Mouse (Mus musculus) ES-Bruce4 (cell line): Measurements from ENCODE around the gene Dnajc6. TPM values are rescaled to one million over a fixed set of nuclear protein-coding genes. Genes with fewer than 3 reads are reported as not detected.

Experiments
- H3K27ac ChIP-seq: 2 replicates; pipeline ENCODE4 v1.5.1; 2012; ENCODE audit warnings: low read length, inconsistent platforms; ENCODE audit not compliant: insufficient read depth
- H3K27me3 ChIP-seq: 2 replicates; pipeline ENCODE4 v1.6.1; 2012; ENCODE audit warnings: mild to moderate bottlenecking, low read length, inconsistent platforms; ENCODE audit not compliant: control insufficient read depth, poor library complexity, insufficient read depth, severe bottlenecking
- H3K36me3 ChIP-seq: 2 replicates; pipeline ENCODE4 v1.6.1; 2012; ENCODE audit warnings: inconsistent platforms, mild to moderate bottlenecking, low read length, moderate library complexity; ENCODE audit not compliant: control insufficient read depth, poor library complexity, insufficient read depth, severe bottlenecking
- H3K4me1 ChIP-seq: one replicate; pipeline ENCODE4 v1.8.1; 2011; ENCODE audit warnings: low read length; ENCODE audit not compliant: control insufficient read depth, insufficient read depth
- H3K4me3 ChIP-seq: 2 replicates; pipeline ENCODE4 v1.5.1; 2011; ENCODE audit warnings: low read depth, mild to moderate bottlenecking, low read length
- H3K9ac ChIP-seq: 2 replicates; pipeline ENCODE4 v1.6.1; 2012; ENCODE audit warnings: low read depth, mild to moderate bottlenecking, inconsistent platforms; ENCODE audit not compliant: poor library complexity, severe bottlenecking
- H3K9me3 ChIP-seq: replicated peaks from 2 replicates; pipeline ENCODE4 v1.6.1; 2012; ENCODE audit warnings: mild to moderate bottlenecking, low read length, inconsistent platforms; ENCODE audit not compliant: control insufficient read depth, poor library complexity, insufficient read depth, severe bottlenecking
- CTCF ChIP-seq: IDR thresholded peaks from one replicate; pipeline ENCODE4 v1.8.1; 2011; ENCODE audit warnings: low read depth, low read length
- EP300 ChIP-seq: IDR thresholded peaks from 2 replicates; pipeline ENCODE4 v1.6.1; 2011; ENCODE audit warnings: low read depth, low read length; ENCODE audit not compliant: insufficient read depth
- POLR2A ChIP-seq: IDR thresholded peaks from one replicate; pipeline ENCODE4 v1.8.1; 2011; ENCODE audit warnings: low read length; ENCODE audit not compliant: insufficient read depth
- polyA plus RNA-seq: library from polyadenylated mRNA; stranded (reverse); fragments of >200 nt; gene quantifications from 2 replicates; pipeline ENCODE4 v1.2.4, GENCODE M21; 2011; ENCODE audit warnings: low read depth; ENCODE audit not compliant: missing spikeins, insufficient read depth, insufficient read length

Dnajc6 gene
- polyA plus RNA-seq, 1 experiment = 15.5 TPM

- no peak for TF ChIP-seq POLR2A
- no peak for TF ChIP-seq EP300
- no peak for TF ChIP-seq CTCF
- Histone ChIP-seq H3K4me1 (peaks cover 3% of the 10 kb centered on the region), H3K36me3 (no peaks in the 10 kb centered on the region), H3K4me3 (peak overlapping the region; percentile 60), H3K27ac (no peak overlapping the region), H3K27me3 (no peaks in the 10 kb centered on the region), H3K9me3 (no peaks in the 10 kb centered on the region), H3K9ac (peak overlapping the region; percentile 42)
These were observed 12.0 kb downstream of the Dnajc6 start for GRCm38 (mm10) chr4:101508431-101508830.

- Histone ChIP-seq H3K27ac (no peak overlapping the region), H3K27me3 (no peaks in the 10 kb centered on the region), H3K36me3 (no peaks in the 10 kb centered on the region), H3K4me3 (peak overlapping the region; percentile 60), H3K9ac (peak overlapping the region; percentile 42), H3K4me1 (peaks cover 3% of the 10 kb centered on the region), H3K9me3 (no peaks in the 10 kb centered on the region)
- TF ChIP-seq POLR2A (no peak), EP300 (peak; percentile 57; the same call in 1 of the 2 replicates)
These were observed 12.6 kb downstream of the Dnajc6 start for GRCm38 (mm10) chr4:101508851-101509577.

DNA sequence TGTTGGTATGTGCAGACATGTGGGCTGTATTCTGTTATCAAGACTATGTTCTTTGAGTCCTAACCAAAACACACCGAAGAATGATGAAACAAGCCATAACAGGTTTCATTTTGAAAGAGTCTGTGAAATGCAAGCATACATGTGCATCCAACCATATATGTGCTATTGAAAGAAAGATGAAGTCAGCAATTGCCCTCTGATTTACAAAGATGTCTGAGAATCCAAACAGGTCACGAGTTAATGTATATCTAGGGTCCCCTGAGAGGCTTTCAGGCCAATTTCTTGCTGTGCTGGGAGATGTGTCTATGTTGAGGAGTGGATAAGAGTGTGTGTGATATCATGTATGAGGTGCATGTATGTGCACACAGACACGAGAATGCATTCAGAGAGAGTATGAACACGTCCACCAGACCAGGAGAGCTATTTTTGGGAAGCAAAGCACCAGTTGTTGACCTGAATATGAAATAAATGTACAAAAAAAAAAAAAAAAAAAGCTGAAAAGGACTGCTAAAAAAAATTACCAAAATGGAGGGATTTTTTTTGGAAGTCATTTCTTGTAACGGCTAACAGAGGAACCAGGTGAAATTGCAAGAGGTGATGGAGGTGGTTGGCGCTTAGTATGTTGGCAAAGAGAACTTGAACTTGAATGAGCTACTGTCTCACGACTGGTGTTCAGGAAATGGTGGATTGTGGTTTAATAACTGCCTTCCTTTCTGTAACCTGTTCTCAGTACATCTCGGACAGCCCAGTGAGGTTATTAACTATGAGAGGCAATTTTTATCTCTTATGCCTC lies 13.9 kb downstream of the Dnajc6 start:
- Histone ChIP-seq H3K9me3 (no peaks in the 10 kb centered on the region), H3K27me3 (no peaks in the 10 kb centered on the region), H3K9ac (no peak overlapping the region), H3K27ac (no peak overlapping the region), H3K36me3 (no peaks in the 10 kb centered on the region), H3K4me1 (peaks cover 3% of the 10 kb centered on the region), H3K4me3 (no peak overlapping the region)
- TF ChIP-seq EP300 (no peak), CTCF (no peak), POLR2A (no peak)

DNA sequence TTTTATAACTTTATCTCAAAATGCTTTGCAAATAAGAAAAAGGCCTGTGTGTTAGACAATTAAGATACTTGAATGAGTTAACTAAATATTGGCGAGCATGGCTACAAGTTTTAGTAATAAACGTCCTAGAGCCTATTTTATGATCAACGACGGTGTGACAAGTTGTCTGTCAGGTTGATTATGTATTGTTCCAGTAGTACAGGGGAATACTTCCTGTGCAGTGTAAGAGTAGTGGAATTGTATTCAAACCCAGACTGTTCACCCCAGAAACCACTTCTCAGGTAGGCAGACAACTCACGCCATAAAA lies 14.4 kb downstream of the Dnajc6 start:
- Histone ChIP-seq H3K27ac (no peak overlapping the region), H3K9ac (no peak overlapping the region), H3K9me3 (no peaks in the 10 kb centered on the region), H3K27me3 (no peaks in the 10 kb centered on the region), H3K4me3 (no peak overlapping the region), H3K36me3 (no peaks in the 10 kb centered on the region), H3K4me1 (peaks cover 2% of the 10 kb centered on the region)
- TF ChIP-seq POLR2A (no peak), CTCF (no peak), EP300 (no peak)

GRCm38 (mm10) chr4:101511768-101512521 lies 15.5 kb downstream of the Dnajc6 start:
- Histone ChIP-seq H3K27ac (no peak overlapping the region), H3K27me3 (no peaks in the 10 kb centered on the region), H3K4me1 (peaks cover 2% of the 10 kb centered on the region), H3K4me3 (no peak overlapping the region), H3K9ac (no peak overlapping the region), H3K36me3 (no peaks in the 10 kb centered on the region), H3K9me3 (no peaks in the 10 kb centered on the region)
- TF ChIP-seq POLR2A = no peak
- no peak for TF ChIP-seq CTCF
- no peak for TF ChIP-seq EP300

DNA sequence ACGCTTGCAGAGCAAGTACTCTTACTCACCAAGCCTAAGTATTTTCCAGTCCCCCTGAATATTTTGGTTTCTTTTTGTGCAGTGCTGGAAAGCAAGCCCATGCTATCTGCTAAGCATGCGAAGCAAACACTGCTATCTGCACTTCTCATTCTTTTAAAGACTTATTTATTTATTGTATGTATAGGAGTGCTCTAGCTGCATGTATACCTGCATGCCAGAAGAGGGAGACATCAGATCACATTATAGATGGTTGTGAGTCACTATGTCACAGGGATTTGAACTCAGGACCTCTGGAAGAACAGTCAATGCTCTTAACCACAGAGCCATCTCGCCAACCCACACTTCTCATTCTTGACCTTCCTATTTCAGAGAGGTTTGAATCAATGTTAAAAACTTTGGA lies 16.8 kb downstream of the Dnajc6 start:
- no peaks in the 10 kb centered on the region for H3K36me3 ChIP-seq
- TF ChIP-seq POLR2A (no peak), CTCF (no peak), EP300 (no peak)
- H3K27ac ChIP-seq = no peak overlapping the region
- no peak overlapping the region for H3K4me3 ChIP-seq
- no peaks in the 10 kb centered on the region for H3K27me3 ChIP-seq
- H3K9ac ChIP-seq = no peak overlapping the region
- peaks cover 2% of the 10 kb centered on the region for H3K4me1 ChIP-seq
- no peaks in the 10 kb centered on the region for H3K9me3 ChIP-seq
